Mouse (Mus musculus): ENCODE results near the gene Thumpd2. TPM values are rescaled to one million over a fixed set of nuclear protein-coding genes. Genes with fewer than 3 reads are reported as not detected.

Thumpd2 gene
- 16.4 and 17.9 TPM in 2 replicates for polyA plus RNA-seq (2016; fragmentation: Nextera tagmentation; extraction: Ambion mirVana)

- H3K9ac ChIP-seq, result peak within 1 kb of the TSS; percentile 91
- no peaks in the 10 kb centered on the region for H3K27me3 ChIP-seq
- peak within 1 kb of the TSS; percentile 58 for H3K4me2 ChIP-seq (replicated peaks)
- H3K4me3 ChIP-seq, result peak within 1 kb of the TSS; percentile 81
- 1% methylated on average over 29 of the region's 29 CpGs for WGBS
- H3K9me3 ChIP-seq, result no peaks in the 10 kb centered on the region
- peak within 1 kb of the TSS; percentile 73 for H3K27ac ChIP-seq
- peak; percentile 84 for ATAC-seq (ENCODE audit: insufficient number of reproducible peaks, insufficient read depth, low FRiP score, low TSS enrichment)
- H3K4me1 ChIP-seq, result peaks cover 6% of the 10 kb centered on the region; the same call in 1 of the 2 replicates
- no peaks in the 10 kb centered on the region for H3K36me3 ChIP-seq
These were observed at the start of gene Thumpd2 for GRCm38 (mm10) chr17:81064979-81065311. TSS of gene Thumpd2 (minus strand) at chr17:81065082.

- no peaks in the 10 kb centered on the region for H3K9me3 ChIP-seq
- H3K27me3 ChIP-seq, result no peaks in the 10 kb centered on the region
- H3K4me3 ChIP-seq, result no peak overlapping the region
- H3K27ac ChIP-seq, result no peak overlapping the region
- H3K4me1 ChIP-seq, result no peaks in the 10 kb centered on the region
- ATAC-seq (ENCODE audit: insufficient number of reproducible peaks, insufficient read depth, low FRiP score, low TSS enrichment), result no peak
- H3K9ac ChIP-seq, result no peak overlapping the region
- WGBS, result 84% methylated on average over 2 of the region's 2 CpGs
- no peaks in the 10 kb centered on the region for H3K36me3 ChIP-seq
- H3K4me2 ChIP-seq (replicated peaks), result no peak overlapping the region
These were observed 39.4 kb upstream of the Thumpd2 start for GRCm38 (mm10) chr17:81104237-81104636.

DNA sequence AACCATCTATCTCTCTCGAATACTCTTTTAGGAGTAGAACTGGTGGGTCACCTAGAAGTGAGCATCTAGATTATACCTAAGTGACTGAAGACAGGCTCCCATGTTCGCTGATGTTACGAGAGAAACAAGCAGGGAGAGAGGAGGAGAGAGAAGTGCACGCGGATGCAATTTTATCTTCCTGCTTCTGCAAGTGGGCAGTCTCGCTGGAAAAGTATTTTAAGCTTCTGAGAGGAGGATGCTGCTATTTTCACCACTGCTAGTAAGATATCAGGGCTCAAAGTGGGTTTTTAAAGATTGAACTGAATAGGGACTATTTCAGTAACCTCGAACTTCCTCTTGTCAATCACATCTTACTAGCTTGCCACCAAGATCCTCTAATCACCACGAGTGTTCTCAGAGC is 38.0 kb upstream of the Thumpd2 start:
- H3K4me3 ChIP-seq, result no peak overlapping the region
- no peak overlapping the region for H3K27ac ChIP-seq
- WGBS, result 68% methylated on average over 8 of the region's 8 CpGs
- H3K36me3 ChIP-seq, result no peaks in the 10 kb centered on the region
- H3K4me2 ChIP-seq (replicated peaks), result no peak overlapping the region
- H3K27me3 ChIP-seq, result no peaks in the 10 kb centered on the region
- H3K4me1 ChIP-seq, result no peaks in the 10 kb centered on the region
- no peak for ATAC-seq (ENCODE audit: insufficient number of reproducible peaks, insufficient read depth, low FRiP score, low TSS enrichment)
- no peak overlapping the region for H3K9ac ChIP-seq
- no peaks in the 10 kb centered on the region for H3K9me3 ChIP-seq

DNA sequence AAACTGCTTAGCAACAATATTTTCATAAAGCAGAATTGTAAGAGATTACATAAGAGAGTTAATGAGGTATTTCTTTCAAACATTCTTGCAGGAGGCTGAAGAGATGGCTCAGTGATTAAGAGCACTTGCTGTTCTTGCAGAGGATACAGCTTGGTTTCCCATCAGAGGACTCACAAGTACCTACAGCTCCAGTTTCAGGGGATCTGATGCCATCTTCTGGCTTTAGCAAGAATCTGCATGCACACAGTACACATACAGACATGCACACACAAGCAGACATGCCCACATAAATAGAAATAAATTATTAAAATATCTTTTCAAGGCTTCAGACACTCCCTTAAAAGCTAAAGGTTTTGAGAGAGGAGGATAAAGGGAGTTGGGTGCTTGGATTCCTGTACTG is 33.6 kb upstream of the Thumpd2 start:
- H3K4me3 ChIP-seq, result no peak overlapping the region
- no peak overlapping the region for H3K9ac ChIP-seq
- no peaks in the 10 kb centered on the region for H3K36me3 ChIP-seq
- H3K4me1 ChIP-seq, result no peaks in the 10 kb centered on the region
- H3K9me3 ChIP-seq, result no peaks in the 10 kb centered on the region
- no peak overlapping the region for H3K4me2 ChIP-seq (replicated peaks)
- H3K27me3 ChIP-seq, result no peaks in the 10 kb centered on the region
- no peak overlapping the region for H3K27ac ChIP-seq
- ATAC-seq (ENCODE audit: insufficient number of reproducible peaks, insufficient read depth, low FRiP score, low TSS enrichment), result no peak

- Histone ChIP-seq H3K27me3 (no peaks in the 10 kb centered on the region), H3K4me3 (no peak overlapping the region), H3K4me2 (replicated peaks) (no peak overlapping the region), H3K9me3 (no peaks in the 10 kb centered on the region), H3K36me3 (no peaks in the 10 kb centered on the region), H3K27ac (no peak overlapping the region), H3K4me1 (no peaks in the 10 kb centered on the region), H3K9ac (no peak overlapping the region)
- WGBS, result 82% methylated on average over 2 of the region's 2 CpGs
- no peak for ATAC-seq (ENCODE audit: insufficient number of reproducible peaks, insufficient read depth, low FRiP score, low TSS enrichment)
These were observed 31.6 kb upstream of the Thumpd2 start for GRCm38 (mm10) chr17:81096490-81096889.

DNA sequence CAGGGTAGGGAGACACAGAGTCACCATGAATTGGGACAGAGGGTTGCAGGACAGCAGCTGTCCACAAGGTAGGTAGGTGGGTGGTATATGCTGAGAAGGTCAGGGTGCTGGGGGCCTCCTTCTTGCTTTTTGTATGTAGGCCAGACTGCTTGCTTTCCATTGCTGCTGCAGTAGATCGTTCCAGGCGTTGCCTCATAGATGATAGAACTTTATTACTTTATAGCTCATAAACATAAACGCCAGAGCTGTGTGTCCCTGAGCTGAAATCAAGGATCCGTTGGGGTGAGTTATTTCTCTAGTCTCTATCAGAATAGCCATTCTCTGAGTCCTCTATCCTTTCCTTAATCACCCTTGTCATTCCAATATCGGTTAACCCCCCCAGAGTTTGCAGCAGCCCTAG is 27.9 kb upstream of the Thumpd2 start:
- ATAC-seq (ENCODE audit: insufficient number of reproducible peaks, insufficient read depth, low FRiP score, low TSS enrichment), result no peak
- H3K27me3 ChIP-seq, result no peaks in the 10 kb centered on the region
- no peaks in the 10 kb centered on the region for H3K36me3 ChIP-seq
- H3K27ac ChIP-seq, result no peak overlapping the region
- no peaks in the 10 kb centered on the region for H3K4me1 ChIP-seq
- no peak overlapping the region for H3K9ac ChIP-seq
- 89% methylated on average over 5 of the region's 5 CpGs for WGBS
- H3K4me3 ChIP-seq, result no peak overlapping the region
- no peak overlapping the region for H3K4me2 ChIP-seq (replicated peaks)
- no peaks in the 10 kb centered on the region for H3K9me3 ChIP-seq

DNA sequence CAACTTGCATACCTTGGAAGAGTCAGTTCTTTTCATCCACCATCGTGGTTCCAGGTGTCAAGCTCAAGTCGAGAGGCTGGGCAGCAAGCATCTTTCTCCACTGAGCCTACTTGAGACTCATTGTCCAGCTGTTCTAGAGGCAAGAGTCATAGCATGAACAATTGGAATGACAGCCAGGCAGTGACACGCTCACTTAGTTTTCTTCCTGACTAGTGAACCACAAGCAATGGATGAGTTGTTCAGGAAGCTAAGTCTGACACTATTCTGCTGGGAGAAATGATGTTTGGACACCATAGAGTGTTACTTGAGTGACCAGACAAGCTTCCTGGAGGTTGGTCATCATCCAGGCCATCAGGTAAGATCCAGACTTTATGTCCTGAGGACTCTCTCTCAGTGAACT is 24.0 kb upstream of the Thumpd2 start:
- 70% methylated on average over 3 of the region's 3 CpGs for WGBS
- Histone ChIP-seq H3K27ac (no peak overlapping the region), H3K36me3 (no peaks in the 10 kb centered on the region), H3K9me3 (no peaks in the 10 kb centered on the region), H3K4me1 (no peaks in the 10 kb centered on the region), H3K4me3 (no peak overlapping the region), H3K4me2 (replicated peaks) (no peak overlapping the region), H3K9ac (no peak overlapping the region), H3K27me3 (no peaks in the 10 kb centered on the region)
- ATAC-seq (ENCODE audit: insufficient number of reproducible peaks, insufficient read depth, low FRiP score, low TSS enrichment), result no peak

DNA sequence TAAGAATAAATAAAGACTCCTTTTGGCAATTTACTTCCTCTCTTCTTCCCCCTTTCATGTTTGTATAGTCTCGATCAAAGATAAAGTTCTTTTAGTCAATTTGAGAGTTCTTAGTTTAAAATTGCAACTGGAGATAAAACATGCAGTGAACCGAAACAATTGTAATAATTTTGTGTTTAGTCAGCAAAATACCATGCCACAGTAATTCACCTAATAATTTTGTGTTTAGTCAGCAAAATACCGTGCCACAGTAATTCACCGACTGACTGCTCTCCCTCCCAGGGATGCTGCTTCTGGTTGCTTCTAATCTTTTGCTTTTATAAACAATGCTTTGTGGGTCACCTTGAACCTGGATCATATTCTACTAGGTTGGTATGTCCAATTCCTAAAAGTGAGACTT is 22.9 kb upstream of the Thumpd2 start:
- no peak overlapping the region for H3K9ac ChIP-seq
- no peak overlapping the region for H3K4me3 ChIP-seq
- H3K9me3 ChIP-seq, result no peaks in the 10 kb centered on the region
- H3K4me1 ChIP-seq, result no peaks in the 10 kb centered on the region
- no peaks in the 10 kb centered on the region for H3K27me3 ChIP-seq
- H3K36me3 ChIP-seq, result no peaks in the 10 kb centered on the region
- no peak for ATAC-seq (ENCODE audit: insufficient number of reproducible peaks, insufficient read depth, low FRiP score, low TSS enrichment)
- H3K4me2 ChIP-seq (replicated peaks), result no peak overlapping the region
- 79% methylated on average over 4 of the region's 4 CpGs for WGBS
- no peak overlapping the region for H3K27ac ChIP-seq

DNA sequence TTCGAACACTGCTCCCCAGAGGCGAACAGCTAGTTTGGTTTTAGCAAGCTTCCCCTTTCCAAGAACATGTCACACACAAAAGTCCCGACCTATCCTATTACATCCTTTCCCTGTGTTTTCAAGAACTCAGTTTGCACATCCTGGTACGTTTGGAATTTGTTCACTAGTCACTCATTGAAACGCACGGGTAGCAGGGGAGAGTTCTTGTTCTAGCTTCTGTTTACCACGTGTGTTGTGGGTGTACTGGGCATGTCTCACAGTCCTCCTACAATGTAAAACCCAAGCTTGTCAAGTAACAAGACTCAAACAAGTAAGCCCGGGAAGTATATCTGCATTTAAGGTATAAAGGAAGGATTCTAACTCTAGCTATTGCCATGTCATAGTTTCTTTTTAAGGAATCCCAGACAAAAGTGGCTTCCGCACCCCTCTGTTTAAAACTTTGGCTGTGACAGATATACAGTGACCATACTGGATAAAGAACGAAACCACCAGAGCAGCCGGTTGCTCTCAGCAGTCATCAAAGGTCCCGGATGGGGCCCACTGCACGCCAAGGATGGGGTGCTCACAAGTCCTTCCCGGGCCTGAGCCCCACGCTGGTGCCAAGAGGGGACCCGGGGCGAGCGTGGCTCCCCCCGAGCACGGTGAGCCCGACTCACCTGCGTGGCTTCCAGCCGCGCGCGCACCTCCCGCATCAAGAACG is 453 bp downstream of the Thumpd2 start:
- no peaks in the 10 kb centered on the region for H3K9me3 ChIP-seq
- 15% methylated on average over 28 of the region's 28 CpGs for WGBS
- H3K36me3 ChIP-seq, result no peaks in the 10 kb centered on the region
- H3K4me1 ChIP-seq, result peaks cover 6% of the 10 kb centered on the region; the same call in 1 of the 2 replicates
- peak overlapping the region; percentile 58 for H3K4me2 ChIP-seq (replicated peaks)
- peak overlapping the region; percentile 91 for H3K9ac ChIP-seq
- peak overlapping the region; percentile 73 for H3K27ac ChIP-seq
- peak overlapping the region; percentile 81 for H3K4me3 ChIP-seq
- ATAC-seq (ENCODE audit: insufficient number of reproducible peaks, insufficient read depth, low FRiP score, low TSS enrichment), result peak; percentile 82
- no peaks in the 10 kb centered on the region for H3K27me3 ChIP-seq

GRCm38 (mm10) chr17:81063346-81063745 is 1.5 kb downstream of the Thumpd2 start:
- H3K9me3 ChIP-seq, result no peaks in the 10 kb centered on the region
- 91% methylated on average over 3 of the region's 3 CpGs for WGBS
- no peak for ATAC-seq (ENCODE audit: insufficient number of reproducible peaks, insufficient read depth, low FRiP score, low TSS enrichment)
- no peaks in the 10 kb centered on the region for H3K27me3 ChIP-seq
- peaks cover 6% of the 10 kb centered on the region; the same call in 1 of the 2 replicates for H3K4me1 ChIP-seq
- H3K27ac ChIP-seq, result no peak overlapping the region
- no peak overlapping the region for H3K9ac ChIP-seq
- H3K4me3 ChIP-seq, result no peak overlapping the region
- H3K4me2 ChIP-seq (replicated peaks), result no peak overlapping the region
- H3K36me3 ChIP-seq, result no peaks in the 10 kb centered on the region

GRCm38 (mm10) chr17:81062349-81062871 is 2.5 kb downstream of the Thumpd2 start:
- Histone ChIP-seq H3K4me2 (replicated peaks) (no peak overlapping the region), H3K4me1 (peaks cover 6% of the 10 kb centered on the region; the same call in 1 of the 2 replicates), H3K27ac (no peak overlapping the region), H3K9me3 (no peaks in the 10 kb centered on the region), H3K36me3 (no peaks in the 10 kb centered on the region), H3K4me3 (no peak overlapping the region), H3K27me3 (no peaks in the 10 kb centered on the region), H3K9ac (no peak overlapping the region)
- whole genome bisulfite sequencing, result 46% methylated on average over 6 of the region's 6 CpGs
- no peak for ATAC-seq (ENCODE audit: insufficient number of reproducible peaks, insufficient read depth, low FRiP score, low TSS enrichment)

GRCm38 (mm10) chr17:81056796-81057381 is 8.0 kb downstream of the Thumpd2 start:
- H3K27ac ChIP-seq, result no peak overlapping the region
- H3K4me2 ChIP-seq (replicated peaks), result no peak overlapping the region
- no peak overlapping the region for H3K9ac ChIP-seq
- H3K27me3 ChIP-seq, result no peaks in the 10 kb centered on the region
- no peaks in the 10 kb centered on the region for H3K4me1 ChIP-seq
- peaks cover 21% of the 10 kb centered on the region for H3K36me3 ChIP-seq
- no peaks in the 10 kb centered on the region for H3K9me3 ChIP-seq
- H3K4me3 ChIP-seq, result no peak overlapping the region
- WGBS, result 83% methylated on average over 8 of the region's 8 CpGs
- ATAC-seq (ENCODE audit: insufficient number of reproducible peaks, insufficient read depth, low FRiP score, low TSS enrichment), result no peak

Data from embryonic facial prominence, embryonic 12.5 days (tissue).